Mouse (Mus musculus): ENCODE data around the gene Anxa9.

- TF ChIP-seq POLR2A (IDR thresholded peaks at IDR 0.05; ENCODE audit: extremely low read depth, insufficient read depth, low read length) (no peak), CTCF (IDR thresholded peaks at IDR 0.05; ENCODE audit: extremely low read depth, insufficient read depth, low read length) (no peak)
Measured at GRCm38 (mm10) chr3:95284062-95284461, 22.9 kb downstream of the Anxa9 start.

All from cortical plate, adult 2 months (tissue).